Mouse (Mus musculus): ENCODE results near the gene Tnfrsf1b. TPM values are rescaled to one million over a fixed set of nuclear protein-coding genes. Genes with fewer than 3 reads are reported as not detected.
"Not testable (repeated sequence)": the region's sequence is repeated elsewhere in the genome, so short reads cannot be mapped to it uniquely, and the experiment has no call there.

Gene Tnfrsf1b
- total RNA-seq, 2 experiments from 2014 or later, result 5.3 to 7.2 TPM

GRCm38 (mm10) chr4:145194559-145195162 is 52.0 kb downstream of the Tnfrsf1b start, which contains the start of gene Vps13d:
TSS of gene Vps13d (minus strand) at chr4:145195005.
- intact Hi-C loops (cut with DNase I), result loop anchor here (5.0 kb wide), 3 partner anchors 37 to 302 kb away; partner anchors contain the start of gene Dhrs3
- DNase-seq, result peak; percentile 93 to 94

GRCm38 (mm10) chr4:145193991-145194511 is 52.6 kb downstream of the Tnfrsf1b start:
- peak; percentile 86 to 90 for DNase-seq
- intact Hi-C loops (cut with DNase I), result loop anchor here (5.0 kb wide), 1 partner anchor 37 kb away; no protein-coding TSS in a partner anchor

- DNase-seq, result peak in 1 of 2 experiments; percentile 24
- intact Hi-C loops (cut with DNase I), result loop anchor here (5.0 kb wide), 1 partner anchor 36 kb away; no protein-coding TSS in a partner anchor
Measured at GRCm38 (mm10) chr4:145193406-145193805, 53.3 kb downstream of the Tnfrsf1b start.

- peak; percentile 77 for DNase-seq
- intact Hi-C loops (cut with DNase I), result loop anchor here (5.0 kb wide), 1 partner anchor 35 kb away; no protein-coding TSS in a partner anchor
Measured at GRCm38 (mm10) chr4:145192686-145193085, 54.0 kb downstream of the Tnfrsf1b start.

GRCm38 (mm10) chr4:145188561-145188960 is 58.1 kb downstream of the Tnfrsf1b start:
- DNase-seq, result no peak
- intact Hi-C loops (cut with DNase I), result no loop called here

- intact Hi-C loops (cut with DNase I), result no loop called here
- no peak for DNase-seq
Measured at GRCm38 (mm10) chr4:145187619-145188018, 59.1 kb downstream of the Tnfrsf1b start.

GRCm38 (mm10) chr4:145178918-145179549 is 67.6 kb downstream of the Tnfrsf1b start:
- DNase-seq, result no peak
- intact Hi-C loops (cut with DNase I), result no loop called here

- intact Hi-C loops (cut with DNase I), result loop anchor here (10.0 kb wide), 1 partner anchor 401 kb away; no protein-coding TSS in a partner anchor
Measured at GRCm38 (mm10) chr4:145165542-145165941, 81.1 kb downstream of the Tnfrsf1b start.

GRCm38 (mm10) chr4:145164111-145164510 is 82.6 kb downstream of the Tnfrsf1b start:
- intact Hi-C loops (cut with DNase I), result loop anchor here (10.0 kb wide), 1 partner anchor 399 kb away; no protein-coding TSS in a partner anchor
- no peak for DNase-seq

More at GRCm38 (mm10) chr4:145165542-145165941, 81.1 kb downstream of the Tnfrsf1b start:
- DNase-seq, result not testable (repeated sequence)

Other genes starting within 250 kb of the Tnfrsf1b start
- gene Vps13d, start 51.9 kb downstream of the Tnfrsf1b start, total RNA-seq (2021), result 10 to 100 TPM; 75.8 to 82.6 TPM
- under 1 TPM; 0.15 to 0.26 TPM for gene Tnfrsf8, start 68.3 kb upstream of the Tnfrsf1b start, total RNA-seq (2021)